Mouse (Mus musculus): ENCODE results near the gene Cyb561d2.
"Not testable (repeated sequence)": the region's sequence is repeated elsewhere in the genome, so short reads cannot be mapped to it uniquely, and the experiment has no call there.

Cyb561d2 gene

DNA sequence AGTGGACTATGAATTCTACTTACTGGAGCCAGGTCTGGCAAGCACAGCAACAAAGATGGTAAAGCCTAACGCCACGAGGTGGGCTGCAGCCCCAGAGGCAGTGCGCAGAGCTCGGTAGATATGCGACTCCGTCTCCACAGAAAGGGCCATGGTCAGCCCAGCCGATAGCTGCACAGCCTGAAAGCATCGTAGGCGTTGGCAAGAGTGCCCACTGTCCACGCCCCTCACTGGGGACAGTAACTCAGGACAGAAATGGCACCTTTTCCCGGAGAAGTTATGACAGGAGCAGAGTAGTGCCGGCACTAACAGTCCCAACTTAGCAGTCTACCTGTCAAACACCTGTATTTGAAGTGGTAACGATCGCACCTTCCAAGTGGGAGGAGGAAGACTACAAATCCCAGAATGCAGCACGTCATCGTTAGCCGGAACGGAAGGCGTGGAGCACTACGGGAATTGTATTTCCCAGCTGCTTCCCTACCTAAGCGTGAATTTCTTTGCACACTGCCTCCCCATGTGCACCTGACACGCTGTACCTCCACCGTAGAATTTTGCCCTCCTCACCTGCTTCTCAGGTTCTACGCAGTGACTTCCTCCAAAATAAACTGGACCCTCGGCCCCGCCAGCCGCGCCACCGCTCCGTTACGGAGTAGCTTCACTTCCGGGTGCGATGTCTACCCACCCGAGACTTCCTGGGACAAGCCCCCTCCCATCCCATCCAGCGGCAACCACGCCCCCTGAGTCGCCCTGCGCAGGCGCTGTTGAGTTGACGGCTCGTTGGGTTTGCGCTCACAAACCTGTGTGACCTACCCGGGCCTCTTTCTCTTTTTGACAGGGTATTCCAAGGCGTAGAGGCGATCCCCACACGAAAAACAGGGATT is at the start of gene Cyb561d2, which contains the start of gene Nprl2:
Gene Cyb561d2, minus strand, starts transcription at position 720 of the 878 bp plus-strand sequence.
Gene Nprl2, plus strand, starts transcription at position 753 of the 878 bp plus-strand sequence.
- DNase-seq (ENCODE audit: low read depth): peak; percentile 91

DNA sequence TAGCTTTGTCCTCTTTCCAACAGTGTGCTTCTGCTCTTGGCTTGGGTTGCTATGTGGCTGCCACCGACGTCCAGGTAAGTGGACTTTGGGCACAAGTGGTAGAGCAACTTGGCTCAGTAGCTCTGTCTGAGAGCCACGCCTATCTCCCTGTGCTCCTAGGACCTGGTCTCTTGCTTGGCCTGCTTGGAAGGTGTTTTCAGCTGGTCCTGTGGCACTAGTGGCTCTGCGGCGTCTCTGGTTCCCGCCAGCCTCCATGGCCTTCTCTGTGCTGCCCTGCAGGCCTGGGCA is 48.7 kb upstream of the Cyb561d2 start:
- no peak for DNase-seq (ENCODE audit: low read depth)

DNA sequence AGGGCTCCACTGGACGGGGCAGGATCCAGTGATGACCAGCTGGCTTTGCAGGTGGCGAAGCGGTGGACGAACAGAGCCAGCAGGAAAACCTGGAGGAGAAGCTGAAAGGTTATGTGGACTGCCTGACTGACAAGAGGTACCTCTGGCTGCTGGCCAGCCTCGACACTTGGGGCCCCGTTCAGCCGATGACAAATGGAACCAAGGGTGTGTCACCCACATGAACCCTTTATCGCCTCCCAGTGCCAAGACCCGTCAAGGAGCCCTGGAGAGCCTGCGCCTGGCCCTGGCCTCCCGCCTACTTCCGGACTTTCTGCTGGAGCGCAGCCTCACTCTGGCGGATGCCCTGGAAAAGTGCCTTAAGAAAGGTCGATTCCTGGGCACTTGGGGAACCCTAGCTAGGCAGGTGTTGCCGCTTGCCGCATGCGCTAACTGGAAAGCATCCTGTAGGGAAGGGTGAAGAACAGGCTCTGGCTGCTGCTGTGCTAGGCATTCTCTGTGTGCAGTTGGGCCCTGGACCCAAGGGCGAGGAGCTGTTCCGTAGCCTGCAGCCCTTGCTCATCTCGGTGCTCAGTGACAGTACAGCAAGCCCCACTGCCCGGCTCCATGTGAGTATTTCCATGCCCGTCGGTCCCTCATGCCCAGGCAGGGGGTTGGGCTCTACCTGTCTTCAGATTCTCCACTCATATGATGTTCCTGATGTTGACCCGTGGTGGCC is 48.2 kb upstream of the Cyb561d2 start:
- DNase-seq (ENCODE audit: low read depth): no peak

DNA sequence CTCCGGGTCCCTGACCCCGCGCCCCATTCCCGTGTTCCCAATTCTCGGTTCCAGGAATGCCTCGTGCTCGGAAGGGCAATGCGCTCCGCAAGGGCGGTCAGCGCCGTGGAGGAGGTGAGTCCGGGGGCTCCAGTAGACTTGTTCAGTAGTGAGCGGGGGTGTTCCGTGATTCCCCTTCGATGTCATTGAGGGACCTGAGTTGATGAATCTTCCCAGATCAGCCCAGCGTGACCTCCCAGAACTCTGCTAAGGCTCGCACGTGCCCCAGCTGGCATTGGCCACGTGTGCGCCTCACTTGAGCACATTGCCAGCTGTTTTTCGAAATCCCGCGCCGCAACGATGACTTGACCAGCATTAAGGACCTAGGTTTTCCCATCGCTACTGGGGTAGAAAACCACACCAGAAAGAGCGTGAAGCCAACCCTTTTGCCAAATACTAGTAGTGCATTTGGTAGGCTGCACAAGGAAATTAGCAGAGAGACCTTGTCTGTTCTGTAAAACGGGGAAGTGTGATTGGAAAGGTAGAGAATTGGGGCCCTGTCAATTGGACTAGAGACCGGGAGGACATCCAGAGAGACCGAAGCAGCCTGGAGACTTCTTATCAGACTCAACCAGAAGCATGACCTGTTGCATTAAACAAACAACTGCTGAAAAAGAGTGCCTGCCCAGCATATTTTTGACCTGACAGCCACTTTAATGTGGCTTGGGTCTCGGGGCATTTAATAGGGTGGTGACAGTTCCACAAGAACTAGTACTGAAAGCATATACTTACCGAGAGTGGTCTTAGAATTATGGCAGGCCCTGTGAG is 46.0 kb upstream of the Cyb561d2 start:
- no peak for DNase-seq (ENCODE audit: low read depth)

DNA sequence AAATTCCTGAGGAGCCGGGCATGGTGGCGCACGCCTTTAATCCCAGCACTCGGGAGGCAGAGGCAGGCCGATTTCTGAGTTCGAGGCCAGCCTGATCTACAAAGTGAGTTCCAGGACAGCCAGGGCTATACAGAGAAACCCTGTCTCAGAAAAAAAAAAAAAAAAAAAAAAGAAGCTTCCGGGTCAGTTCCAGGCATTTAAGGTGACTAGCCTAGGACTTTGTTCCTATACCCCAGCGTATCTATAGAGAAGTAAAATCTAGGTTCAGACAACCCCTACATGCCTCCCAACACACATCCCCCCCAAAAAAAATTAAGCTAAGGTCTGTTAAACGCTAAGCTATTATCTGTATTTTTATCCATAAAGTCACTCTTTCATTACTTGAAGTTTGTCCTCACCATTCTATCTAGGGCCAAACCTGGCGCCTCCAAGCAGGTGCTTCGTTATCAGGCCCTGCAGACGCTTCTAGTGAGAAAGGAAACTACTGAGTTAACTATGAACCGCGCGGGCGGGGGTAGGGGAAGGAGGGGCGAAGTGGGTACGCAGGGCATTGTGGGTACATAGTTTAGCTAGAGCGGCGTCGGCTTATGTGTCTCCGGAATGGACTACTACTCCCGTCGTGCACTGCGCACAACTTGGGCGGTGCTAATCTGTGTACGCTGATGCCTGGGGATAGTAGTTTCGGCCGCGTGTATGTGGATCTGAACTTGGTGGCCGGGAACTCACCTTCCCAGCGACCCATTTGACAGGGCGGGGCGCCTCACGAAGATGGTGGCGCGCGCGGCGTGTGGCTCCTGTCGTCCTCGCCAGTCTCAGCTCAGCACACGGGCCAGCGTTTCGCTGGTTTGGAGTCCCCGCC is 45.2 kb upstream of the Cyb561d2 start, which contains the start of gene Ifrd2:
Gene Ifrd2, plus strand, starts transcription at position 669 of the 859 bp plus-strand sequence.
- peak; percentile 99 for DNase-seq (ENCODE audit: low read depth)

DNA sequence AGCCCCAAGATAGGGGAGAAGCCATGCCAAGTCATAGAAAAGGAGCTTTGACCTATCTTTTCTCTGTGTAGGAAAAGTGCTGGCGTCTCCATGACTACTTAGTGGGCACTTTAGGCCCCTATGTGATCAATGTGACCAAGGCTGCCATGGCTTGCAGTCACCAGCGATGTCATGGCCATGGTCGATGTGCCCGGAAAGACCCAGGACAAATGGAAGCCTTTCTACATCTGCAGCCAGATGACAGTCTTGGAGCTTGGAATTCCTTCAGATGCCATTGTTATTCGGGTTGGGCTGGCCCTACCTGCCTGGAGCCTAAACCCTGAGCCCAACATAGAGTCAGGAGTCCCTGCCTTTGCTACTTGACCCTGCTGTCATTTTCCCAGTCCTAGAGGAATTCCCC is 44.5 kb upstream of the Cyb561d2 start:
- no peak for DNase-seq (ENCODE audit: low read depth)

DNA sequence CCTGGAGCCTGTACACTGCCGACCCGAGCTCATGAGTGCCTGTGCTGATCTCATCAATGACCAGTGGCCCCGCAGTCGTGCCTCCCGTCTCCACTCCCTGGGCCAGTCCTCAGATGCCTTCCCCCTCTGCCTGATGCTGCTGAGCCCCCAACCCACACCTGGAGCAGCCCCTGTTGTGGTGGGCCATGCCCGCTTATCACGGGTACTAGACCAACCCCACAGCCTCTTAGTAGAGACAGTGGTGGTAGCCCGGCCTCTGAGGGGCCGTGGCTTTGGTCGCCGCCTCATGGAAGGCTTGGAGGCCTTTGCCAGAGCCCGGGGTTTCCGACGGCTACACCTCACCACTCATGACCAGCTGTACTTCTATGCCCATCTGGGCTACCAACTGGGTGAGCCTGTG is 41.2 kb upstream of the Cyb561d2 start:
- DNase-seq (ENCODE audit: low read depth): no peak

DNA sequence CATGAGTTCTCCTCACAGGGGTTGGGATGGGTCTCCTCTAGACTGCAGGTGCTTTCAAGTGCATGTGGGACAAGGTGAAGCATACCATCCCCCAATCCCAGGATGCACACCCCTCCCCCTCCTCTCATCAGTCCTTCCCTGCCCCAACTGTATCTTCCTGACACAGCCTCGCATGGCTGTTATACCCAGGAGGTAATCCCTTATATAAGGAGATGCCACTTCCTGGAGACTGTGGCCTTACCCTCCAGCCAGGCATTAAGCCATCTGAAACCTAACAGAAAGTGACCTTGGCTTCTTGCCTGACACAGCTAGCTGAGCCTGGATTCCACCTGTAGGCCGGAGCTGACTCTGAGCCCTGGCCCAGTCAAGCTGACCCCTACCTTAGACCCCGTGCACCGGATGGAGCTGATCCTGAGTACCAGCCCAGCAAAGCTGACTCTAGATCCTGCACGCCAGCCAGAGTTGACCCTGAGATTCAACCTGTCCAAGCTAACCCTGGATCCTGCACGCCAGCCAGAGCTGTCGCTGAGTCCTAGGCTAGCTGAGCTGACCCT is 40.6 kb upstream of the Cyb561d2 start:
- DNase-seq (ENCODE audit: low read depth): no peak

DNA sequence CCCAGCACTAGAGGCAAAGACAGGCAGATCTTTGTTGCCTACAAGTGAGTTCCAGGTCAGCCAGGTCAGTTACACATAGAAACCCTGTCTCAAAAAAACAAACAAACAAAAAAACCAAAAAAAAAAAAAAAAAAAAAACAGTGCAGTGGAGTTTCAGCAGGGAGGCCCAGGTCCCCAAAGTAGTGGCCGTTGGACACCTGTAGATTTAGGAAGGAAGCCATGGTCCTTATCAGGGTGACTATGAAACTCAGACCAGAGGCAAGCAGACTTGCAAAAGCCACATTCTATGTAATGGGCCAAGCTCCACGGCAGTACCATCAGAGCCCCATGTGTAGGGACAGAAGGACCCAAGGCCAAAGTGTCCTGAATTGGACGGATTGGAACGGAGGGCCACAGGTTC is 39.6 kb upstream of the Cyb561d2 start:
- no peak for DNase-seq (ENCODE audit: low read depth)

DNA sequence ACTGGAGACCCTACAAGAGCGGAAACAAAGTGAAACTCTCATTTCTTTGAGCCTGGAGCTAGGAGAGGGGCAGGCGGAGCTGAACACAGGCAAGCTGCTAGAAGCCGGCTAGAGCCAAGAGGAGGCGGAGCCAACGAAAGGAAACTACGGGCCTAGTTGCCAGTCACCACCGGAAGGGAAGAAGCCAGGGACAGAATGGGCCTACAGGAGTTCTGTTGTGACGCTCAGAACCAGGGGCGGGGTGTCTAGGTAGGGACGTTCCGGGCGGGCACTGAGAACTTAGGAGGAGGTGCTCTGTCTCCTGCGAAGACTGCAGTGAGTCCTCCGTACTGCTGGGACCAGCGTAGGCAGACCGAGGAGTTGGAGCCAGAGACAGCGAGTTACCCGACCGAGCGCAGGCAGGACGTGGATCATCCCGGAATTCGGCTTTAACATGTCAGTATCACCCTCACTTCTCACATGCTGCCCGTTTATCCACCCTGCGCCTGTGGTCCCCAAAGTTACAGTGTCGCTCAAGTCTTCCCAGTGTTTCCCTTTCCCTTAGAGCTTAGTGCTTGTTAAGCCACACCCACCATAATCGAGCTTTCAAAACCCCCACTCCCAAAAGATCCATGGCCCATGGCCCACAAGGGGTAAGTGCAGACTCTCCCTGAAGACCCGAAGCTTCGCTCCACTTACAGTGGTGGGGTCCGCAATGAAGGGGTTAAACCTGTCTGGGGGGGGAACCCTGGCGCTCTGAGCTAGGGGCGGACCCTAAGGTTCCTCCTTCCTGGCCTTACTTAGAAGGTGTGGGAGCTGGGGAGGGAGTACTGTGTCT is 38.7 kb upstream of the Cyb561d2 start, which contains the start of gene Hyal3:
Gene Hyal3, plus strand, starts transcription at position 318 of the 817 bp plus-strand sequence.
- DNase-seq (ENCODE audit: low read depth): peak; percentile 85

DNA sequence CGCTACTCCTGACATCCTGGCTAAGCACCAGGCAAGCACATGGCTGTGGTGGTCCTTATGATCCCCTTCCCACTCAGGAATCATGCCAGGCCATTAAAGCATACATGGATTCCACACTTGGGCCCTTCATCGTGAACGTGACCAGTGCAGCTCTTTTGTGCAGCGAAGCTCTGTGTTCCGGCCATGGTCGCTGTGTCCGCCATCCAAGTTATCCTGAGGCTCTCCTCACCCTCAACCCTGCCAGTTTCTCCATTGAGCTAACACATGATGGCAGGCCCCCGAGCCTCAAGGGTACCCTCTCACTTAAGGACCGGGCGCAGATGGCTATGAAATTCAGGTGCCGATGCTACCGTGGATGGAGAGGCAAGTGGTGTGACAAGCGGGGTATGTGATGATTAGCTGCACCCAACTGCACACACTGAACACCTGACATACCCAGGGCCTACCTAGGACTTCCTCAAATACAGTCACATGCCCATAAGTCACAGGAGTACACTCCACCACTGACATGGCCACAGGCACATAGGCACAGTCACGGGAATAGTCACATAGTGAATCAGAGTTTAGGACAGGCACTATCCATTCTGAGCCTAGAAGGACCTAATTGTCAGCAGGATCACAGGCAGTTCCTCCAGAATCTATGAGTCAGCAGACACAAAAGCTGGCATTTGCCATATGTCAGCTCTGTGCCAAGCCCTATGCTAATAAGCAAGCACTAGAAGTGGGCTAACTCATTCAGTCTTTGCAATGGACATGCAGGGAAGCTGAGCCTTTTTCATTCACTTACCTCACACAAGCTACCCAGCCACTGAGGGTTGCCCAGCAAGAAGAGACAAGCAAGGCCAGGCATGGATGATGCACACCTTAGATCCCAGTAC is 37.3 kb upstream of the Cyb561d2 start:
- no peak for DNase-seq (ENCODE audit: low read depth)

DNA sequence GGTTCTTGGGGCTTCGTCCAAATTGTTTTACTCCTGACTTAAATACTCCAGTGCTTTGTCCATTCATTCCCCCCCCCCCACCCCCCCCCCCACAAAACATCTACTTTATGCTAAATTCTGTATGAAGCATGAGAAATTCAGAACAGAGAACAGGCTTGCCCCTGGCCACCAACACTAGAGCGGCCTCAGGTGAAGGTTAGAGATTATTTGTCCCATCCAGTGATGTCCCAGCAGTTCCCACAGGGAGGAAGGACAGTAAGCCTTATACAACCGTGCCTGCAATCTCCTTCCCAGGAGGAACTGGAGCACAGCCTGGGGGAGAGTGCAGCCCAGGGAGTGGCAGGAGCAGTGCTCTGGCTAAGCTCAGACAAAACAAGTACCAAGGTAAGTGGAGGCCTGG is 36.6 kb upstream of the Cyb561d2 start, which contains the start of gene Naa80:
Gene Naa80, plus strand, starts transcription at position 301 of the 400 bp plus-strand sequence.
- DNase-seq (ENCODE audit: low read depth): no peak

DNA sequence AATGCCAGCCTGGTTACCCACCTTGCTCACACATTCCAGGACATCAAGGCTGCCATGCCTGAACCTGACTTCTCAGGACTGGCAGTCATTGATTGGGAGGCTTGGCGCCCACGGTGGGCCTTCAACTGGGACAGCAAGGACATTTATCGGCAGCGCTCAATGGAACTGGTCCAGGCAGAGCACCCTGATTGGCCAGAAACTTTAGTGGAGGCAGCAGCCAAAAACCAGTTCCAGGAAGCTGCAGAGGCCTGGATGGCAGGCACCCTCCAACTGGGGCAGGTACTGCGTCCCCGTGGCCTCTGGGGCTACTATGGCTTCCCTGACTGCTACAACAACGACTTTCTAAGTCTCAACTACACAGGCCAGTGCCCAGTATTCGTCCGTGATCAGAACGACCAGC is 35.9 kb upstream of the Cyb561d2 start:
- DNase-seq (ENCODE audit: low read depth): no peak

DNA sequence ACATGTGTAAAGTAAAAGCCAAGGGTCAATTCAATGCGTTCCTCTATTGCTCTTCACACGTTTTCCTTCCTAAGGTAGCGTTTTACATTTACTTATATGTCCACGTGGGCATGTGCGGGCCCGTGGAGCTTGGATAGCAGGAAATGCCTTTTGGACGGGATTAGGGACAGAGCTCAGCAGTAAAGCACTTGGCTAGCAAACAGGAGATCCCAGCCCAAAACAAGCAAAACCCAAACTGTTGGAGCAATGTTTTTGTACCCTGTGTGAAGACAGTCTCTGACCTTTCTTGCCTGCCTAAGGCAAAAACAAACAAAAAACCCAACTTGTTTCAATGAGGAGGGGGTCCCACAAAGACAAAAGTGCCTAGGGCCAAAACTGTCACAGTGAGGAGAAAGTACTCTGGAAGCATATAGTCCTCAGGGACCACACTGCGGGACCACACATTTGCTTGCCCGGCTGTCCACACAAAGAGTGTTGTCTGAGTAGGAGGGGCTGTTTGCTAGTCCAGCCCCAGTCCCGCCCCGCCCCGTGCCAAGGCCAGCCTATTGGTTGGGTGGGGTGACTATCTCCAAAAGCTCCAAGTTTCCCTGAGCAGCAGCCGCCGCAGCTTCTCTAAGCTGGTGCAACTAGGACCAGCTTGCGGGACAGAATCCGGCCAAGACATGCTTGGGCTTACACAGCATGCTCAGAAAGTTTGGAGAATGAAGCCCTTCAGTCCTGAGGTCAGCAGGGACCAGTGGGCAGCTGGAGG is 34.5 kb upstream of the Cyb561d2 start, which contains the start of gene Hyal1:
Gene Hyal1, plus strand, starts transcription at position 571 of the 751 bp plus-strand sequence.
- peak; percentile 81 for DNase-seq (ENCODE audit: low read depth)

DNA sequence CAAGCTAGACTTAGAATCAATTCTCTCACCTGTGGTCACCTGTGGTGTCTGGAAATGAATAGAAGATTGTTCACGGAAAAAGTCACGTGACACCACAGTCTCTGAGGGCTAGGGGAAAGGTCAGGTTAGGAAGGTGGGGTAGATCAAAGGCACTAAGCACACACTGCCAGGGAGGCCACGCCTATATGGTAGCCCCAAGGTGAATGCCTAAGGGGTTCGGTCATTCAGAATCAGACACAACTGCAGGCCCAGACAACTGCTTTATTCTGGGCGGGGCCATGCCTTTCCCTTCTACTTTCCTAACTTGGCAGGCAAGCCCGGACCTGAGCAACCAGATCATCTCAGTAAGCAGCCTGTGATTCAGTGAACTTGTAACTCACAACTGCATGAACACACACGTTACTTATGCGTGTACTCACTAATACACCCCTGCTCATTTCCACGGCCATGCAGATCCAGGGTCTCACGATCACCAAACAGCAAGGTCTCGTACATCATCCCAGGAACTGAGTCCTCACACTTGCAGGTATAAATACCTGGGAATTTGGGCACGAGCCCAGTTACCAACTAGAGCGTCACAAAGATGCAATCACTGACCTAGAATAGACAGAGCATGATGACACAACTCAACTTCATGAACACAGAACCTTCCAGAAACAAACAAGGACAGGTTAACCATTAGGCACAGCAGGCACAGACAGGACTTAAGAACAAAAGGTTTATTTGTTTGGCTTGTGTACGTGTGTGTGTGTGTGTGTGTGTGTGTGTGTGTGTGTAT is 33.8 kb upstream of the Cyb561d2 start:
- no peak for DNase-seq (ENCODE audit: low read depth)

DNA sequence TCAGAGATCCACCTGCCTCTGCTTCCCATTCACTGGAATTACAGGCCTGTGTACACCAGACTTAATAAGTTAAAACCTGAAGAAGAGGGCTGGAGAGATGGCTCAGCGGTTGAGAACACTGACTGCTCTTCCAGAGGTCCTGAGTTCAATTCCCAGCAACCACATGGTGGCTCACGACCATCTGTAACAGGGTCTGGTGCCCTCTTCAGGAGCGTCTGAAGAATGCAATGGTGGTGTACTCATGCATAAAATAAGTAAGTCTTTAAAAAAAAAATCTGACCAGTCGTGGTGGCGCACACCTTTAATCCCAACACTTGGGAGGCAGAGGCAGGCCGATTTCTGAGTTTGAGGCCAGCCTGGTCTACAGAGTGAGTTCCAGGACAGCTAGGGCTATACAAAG is 31.8 kb upstream of the Cyb561d2 start:
- DNase-seq (ENCODE audit: low read depth): not testable (repeated sequence)

DNA sequence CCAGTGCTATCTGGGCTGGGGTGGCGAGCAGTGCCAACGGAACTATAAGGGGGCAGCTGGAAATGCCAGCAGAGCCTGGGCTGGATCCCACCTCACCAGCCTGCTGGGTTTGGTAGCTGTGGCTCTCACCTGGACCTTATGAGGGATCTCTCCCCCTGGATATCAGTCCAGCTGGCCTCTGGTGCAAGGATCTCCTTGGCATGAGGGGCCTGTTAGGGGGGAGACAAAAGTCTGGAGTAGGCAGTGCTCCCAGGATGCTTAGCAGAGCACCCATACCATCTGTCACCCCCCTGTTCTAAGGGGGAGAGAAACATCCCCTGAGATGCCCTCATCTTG is 30.3 kb upstream of the Cyb561d2 start:
- no peak for DNase-seq (ENCODE audit: low read depth)

Measured in fibroblast of lung, adult 2 months (primary cell).